Mouse (Mus musculus): ENCODE data around the gene Pak2.

Pak2 gene

GRCm38 (mm10) chr16:32002509-32003477 lies 76.3 kb downstream of the Pak2 start, which contains the start of gene Senp5:
Senp5 (minus strand) TSS chr16:32003287.
- DNase-seq (ENCODE audit: low read depth): peak; percentile 93

DNA sequence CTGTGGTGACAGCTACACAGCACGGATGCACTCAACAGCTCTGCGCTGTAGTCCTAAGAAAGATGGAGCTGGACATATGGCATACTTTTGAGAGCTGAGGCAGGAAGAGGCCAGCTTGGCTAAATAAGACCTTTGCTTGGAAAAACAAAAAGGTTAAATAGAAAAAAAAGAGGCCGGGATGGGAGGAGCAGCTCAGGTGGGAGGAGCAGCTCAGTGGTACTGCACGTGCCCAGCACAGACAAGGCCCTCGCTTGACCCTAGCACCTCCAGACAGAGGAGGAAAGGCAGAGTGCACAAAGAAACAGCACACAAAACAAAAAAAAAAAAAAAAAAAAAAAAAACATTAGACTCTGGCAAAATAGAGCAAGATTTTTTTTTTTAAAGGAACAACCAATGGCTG lies 82.8 kb downstream of the Pak2 start:
- no peak for DNase-seq (ENCODE audit: low read depth)

- DNase-seq (ENCODE audit: low read depth): no peak
These were observed 85.2 kb downstream of the Pak2 start for GRCm38 (mm10) chr16:31993946-31994345.

GRCm38 (mm10) chr16:31993195-31993594 lies 85.9 kb downstream of the Pak2 start:
- DNase-seq (ENCODE audit: low read depth): no peak

GRCm38 (mm10) chr16:31992039-31992438 lies 87.1 kb downstream of the Pak2 start:
- no peak for DNase-seq (ENCODE audit: low read depth)

- no peak for DNase-seq (ENCODE audit: low read depth)
These were observed 98.2 kb downstream of the Pak2 start for GRCm38 (mm10) chr16:31980946-31981345.

GRCm38 (mm10) chr16:31979501-31979900 lies 99.6 kb downstream of the Pak2 start:
- no peak for DNase-seq (ENCODE audit: low read depth)

DNA sequence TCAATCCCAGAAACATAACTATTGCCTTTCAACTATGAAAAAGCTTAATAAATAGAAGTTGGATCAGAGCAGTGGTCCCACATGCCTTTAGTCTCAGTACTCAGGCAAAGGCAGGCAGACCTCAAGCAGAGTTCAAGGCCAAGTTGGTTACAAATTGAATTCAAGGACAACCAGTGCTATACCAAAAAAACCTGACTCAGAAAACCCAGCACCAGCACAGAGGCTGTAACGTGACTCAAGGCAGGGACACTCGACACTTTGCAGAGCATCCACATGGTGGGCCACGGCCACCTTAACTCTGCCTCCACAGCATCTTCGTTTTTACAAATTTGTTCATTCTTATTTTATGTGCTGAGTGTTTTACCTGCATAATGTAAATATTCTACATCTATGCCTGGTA lies 103.9 kb downstream of the Pak2 start:
- no peak for DNase-seq (ENCODE audit: low read depth)

All from c-Kit-positive CD71-positive TER-119-negative erythroid progenitor cells, embryonic 14.5 days (primary cell).